Mouse (Mus musculus): ENCODE measurements around the gene Tcfl5.

DNA sequence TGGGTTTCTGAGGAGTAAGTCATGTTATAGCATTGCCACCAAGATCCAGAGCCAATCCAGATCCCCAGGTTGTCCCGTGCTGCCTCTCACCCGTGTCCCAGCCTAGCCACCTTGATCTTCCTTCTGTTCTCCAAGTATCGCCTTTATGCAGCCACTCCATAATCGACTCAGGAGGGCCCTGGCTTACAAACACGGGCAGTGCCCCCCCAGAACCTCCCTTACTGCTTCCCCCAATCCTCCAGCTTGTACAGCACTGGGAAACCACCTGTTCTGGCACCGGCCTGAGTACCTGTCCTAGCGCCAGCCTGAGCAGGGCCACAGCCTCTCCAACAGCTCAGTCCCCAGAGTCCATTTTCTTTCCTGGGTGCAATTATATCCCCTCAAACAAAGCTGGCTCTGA is 12.2 kb upstream of the Tcfl5 start:
- TF ChIP-seq CTCF (IDR thresholded peaks at IDR 0.05 in 2 of 3, conservative IDR thresholded peaks at IDR 0.05 in 1 of 3; ENCODE audit: control insufficient read depth in 1 of 3, insufficient read depth in 1 of 3, low read depth in 2 of 3, low read length in 3 of 3, poor library complexity in 1 of 3, severe bottlenecking in 1 of 3) (no peak), ZNF384 (IDR thresholded peaks at IDR 0.05; ENCODE audit: low read depth, low read length) (no peak), GATA1 (IDR thresholded peaks at IDR 0.05; ENCODE audit: low read depth, low read length) (no peak), POLR2A (IDR thresholded peaks at IDR 0.05; ENCODE audit: control insufficient read depth in 1 of 2, insufficient read depth in 1 of 2, low read depth in 1 of 2, low read length in 2 of 2, poor library complexity in 1 of 2) (no peak), NELFE (IDR thresholded peaks at IDR 0.05; ENCODE audit: low read depth, low read length) (no peak), MAFK (IDR thresholded peaks at IDR 0.05; ENCODE audit: borderline replicate concordance, low read depth, low read length) (no peak), RAD21 (IDR thresholded peaks at IDR 0.05; ENCODE audit: low read depth, low read length) (no peak), MXI1 (IDR thresholded peaks at IDR 0.05; ENCODE audit: low read depth, low read length) (no peak), EP300 (IDR thresholded peaks at IDR 0.05; ENCODE audit: low read depth in 1 of 2, low read length in 2 of 2) (no peak), UBTF (IDR thresholded peaks at IDR 0.05; ENCODE audit: borderline replicate concordance, insufficient read depth, low read depth, low read length) (no peak), JUND (IDR thresholded peaks at IDR 0.05; ENCODE audit: low read depth, low read length) (no peak), ZKSCAN1 (IDR thresholded peaks at IDR 0.05; ENCODE audit: low read depth, low read length) (no peak), TCF12 (IDR thresholded peaks at IDR 0.05; ENCODE audit: low read depth, low read length) (no peak), BHLHE40 (IDR thresholded peaks at IDR 0.05; ENCODE audit: borderline replicate concordance, low read depth, low read length) (no peak)
